Mouse (Mus musculus) intestine, embryonic 15.5 days (tissue): ENCODE measurements around the gene Sema6c. TPM values are rescaled to one million over a fixed set of nuclear protein-coding genes. Genes with fewer than 3 reads are reported as not detected.

Source experiments
- ATAC-seq: fragments of 200-750 bp; cut with Nextera tagmentation; 2 replicates; pipeline ENCODE4 v1.8.0; 2017; ENCODE audit warnings: moderate TSS enrichment, moderate library complexity
- H3K27ac ChIP-seq: fragments of 300-500 bp; sonication (generic); 2 replicates; pipeline ENCODE4 v1.5.1; 2015; ENCODE audit warnings: mild to moderate bottlenecking, inconsistent platforms
- H3K27me3 ChIP-seq: fragments of 300-500 bp; sonication (generic); replicated peaks from 2 replicates; pipeline ENCODE4 v1.6.1; 2015; ENCODE audit warnings: inconsistent platforms
- H3K36me3 ChIP-seq: fragments of 300-500 bp; sonication (generic); 2 replicates; pipeline ENCODE4 v1.6.1; 2015; ENCODE audit warnings: inconsistent platforms
- H3K4me1 ChIP-seq: fragments of 300-500 bp; sonication (generic); replicated peaks from 2 replicates; pipeline ENCODE4 v1.6.1; 2015; ENCODE audit warnings: inconsistent platforms
- H3K4me2 ChIP-seq: fragments of 300-500 bp; sonication (generic); replicated peaks from 2 replicates; pipeline ENCODE4 v1.6.1; 2015; ENCODE audit warnings: mild to moderate bottlenecking, inconsistent platforms
- H3K4me3 ChIP-seq: fragments of 300-500 bp; sonication (generic); replicated peaks from 2 replicates; pipeline ENCODE4 v1.5.1; 2015; ENCODE audit warnings: inconsistent platforms
- H3K9ac ChIP-seq: fragments of 300-500 bp; sonication (generic); 2 replicates; pipeline ENCODE4 v1.6.1; 2015; ENCODE audit warnings: inconsistent platforms
- H3K9me3 ChIP-seq: fragments of 300-500 bp; sonication (generic); 2 replicates; pipeline ENCODE4 v1.6.1; 2016; ENCODE audit warnings: inconsistent platforms
- WGBS: fragments of 180-500 bp; shearing (Covaris S2); methylation state at CpG from one replicate; pipeline ENCODE4 v1.1.7; 2015; 5-methylcytosine and 5-hydroxymethylcytosine counted together
- polyA plus RNA-seq: library from polyadenylated mRNA; unstranded; fragments of >200 nt; fragmentation: Nextera tagmentation; extraction: Ambion mirVana; gene quantifications from 2 replicates; pipeline ENCODE4 v1.2.1, GENCODE M21; 2015

Sema6c gene
- polyA plus RNA-seq, 1 experiment from 2014 or later, result 4.8 TPM

- Histone ChIP-seq H3K27ac (no peak overlapping the region), H3K27me3 (no peaks in the 10 kb centered on the region), H3K4me3 (peak overlapping the region; percentile 70), H3K4me1 (peaks cover 32% of the 10 kb centered on the region), H3K9me3 (no peaks in the 10 kb centered on the region), H3K36me3 (no peaks in the 10 kb centered on the region), H3K9ac (peak overlapping the region; percentile 71), H3K4me2 (peak overlapping the region; percentile 93)
- WGBS, result 24% methylated on average over 8 of the region's 8 CpGs
- ATAC-seq, result peak; percentile 5; the same call in 1 of the 2 replicates
These were observed 708 bp upstream of the Sema6c start for GRCm38 (mm10) chr3:95159511-95159986.

- no peaks in the 10 kb centered on the region for H3K36me3 ChIP-seq
- H3K9me3 ChIP-seq, result no peaks in the 10 kb centered on the region
- H3K9ac ChIP-seq, result peak overlapping the region; percentile 71
- H3K4me3 ChIP-seq, result peak overlapping the region; percentile 70
- 0 out of 2 replicates have a peak, but pooled peaks have one; percentile 6 for ATAC-seq
- WGBS, result 2% methylated on average over 30 of the region's 30 CpGs
- no peak overlapping the region; the same call in 1 of the 2 replicates for H3K27ac ChIP-seq
- peaks cover 32% of the 10 kb centered on the region for H3K4me1 ChIP-seq
- peak overlapping the region; percentile 93 for H3K4me2 ChIP-seq
- no peaks in the 10 kb centered on the region for H3K27me3 ChIP-seq
These were observed 839 bp downstream of the Sema6c start for GRCm38 (mm10) chr3:95161041-95161551.

GRCm38 (mm10) chr3:95161618-95162344 is 1.5 kb downstream of the Sema6c start:
- no peak overlapping the region; the same call in 1 of the 2 replicates for H3K27ac ChIP-seq

GRCm38 (mm10) chr3:95162345-95162628 is 2.0 kb downstream of the Sema6c start:
- Histone ChIP-seq H3K27me3 (no peaks in the 10 kb centered on the region), H3K9me3 (no peaks in the 10 kb centered on the region), H3K36me3 (no peaks in the 10 kb centered on the region), H3K4me3 (no peak overlapping the region), H3K4me2 (peak overlapping the region; percentile 93), H3K4me1 (peaks cover 32% of the 10 kb centered on the region), H3K27ac (no peak overlapping the region), H3K9ac (no peak overlapping the region)
- ATAC-seq, result no peak
- 38% methylated on average over 2 of the region's 2 CpGs for whole genome bisulfite sequencing

More at GRCm38 (mm10) chr3:95161618-95162344, 1.5 kb downstream of the Sema6c start:
- no peaks in the 10 kb centered on the region for H3K9me3 ChIP-seq
- no peaks in the 10 kb centered on the region for H3K36me3 ChIP-seq
- 22% methylated on average over 9 of the region's 9 CpGs for WGBS
- peaks cover 32% of the 10 kb centered on the region for H3K4me1 ChIP-seq
- no peak for ATAC-seq
- H3K4me3 ChIP-seq, result peak overlapping the region; percentile 70
- H3K9ac ChIP-seq, result peak overlapping the region; percentile 71
- H3K27me3 ChIP-seq, result no peaks in the 10 kb centered on the region
- peak overlapping the region; percentile 93 for H3K4me2 ChIP-seq

- H3K9me3 ChIP-seq, result no peaks in the 10 kb centered on the region
- H3K4me1 ChIP-seq, result peaks cover 32% of the 10 kb centered on the region
- ATAC-seq, result no peak
- H3K36me3 ChIP-seq, result no peaks in the 10 kb centered on the region
- no peak overlapping the region for H3K27ac ChIP-seq
- no peaks in the 10 kb centered on the region for H3K27me3 ChIP-seq
- no peak overlapping the region for H3K9ac ChIP-seq
- peak overlapping the region; percentile 93; the same call in 1 of the 2 replicates for H3K4me2 ChIP-seq
- WGBS, result 46% methylated on average over 11 of the region's 11 CpGs
- H3K4me3 ChIP-seq, result no peak overlapping the region
These were observed 3.4 kb downstream of the Sema6c start for GRCm38 (mm10) chr3:95163419-95164255.

DNA sequence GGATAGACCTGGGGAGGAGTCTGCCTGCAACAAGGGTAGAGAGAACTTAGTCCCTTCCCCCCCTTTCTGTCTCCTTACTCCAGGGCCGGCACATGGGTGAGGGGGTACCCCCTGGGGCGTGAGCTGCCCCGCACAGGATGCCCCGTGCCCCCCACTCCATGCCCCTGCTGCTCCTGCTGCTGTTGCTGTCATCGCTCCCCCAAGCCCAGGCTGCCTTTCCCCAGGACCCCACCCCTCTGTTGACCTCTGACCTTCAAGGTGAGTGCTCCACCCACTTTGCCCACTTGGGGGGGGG is 3.9 kb downstream of the Sema6c start:
- WGBS, result 91% methylated on average over 5 of the region's 5 CpGs
- H3K27ac ChIP-seq, result no peak overlapping the region

DNA sequence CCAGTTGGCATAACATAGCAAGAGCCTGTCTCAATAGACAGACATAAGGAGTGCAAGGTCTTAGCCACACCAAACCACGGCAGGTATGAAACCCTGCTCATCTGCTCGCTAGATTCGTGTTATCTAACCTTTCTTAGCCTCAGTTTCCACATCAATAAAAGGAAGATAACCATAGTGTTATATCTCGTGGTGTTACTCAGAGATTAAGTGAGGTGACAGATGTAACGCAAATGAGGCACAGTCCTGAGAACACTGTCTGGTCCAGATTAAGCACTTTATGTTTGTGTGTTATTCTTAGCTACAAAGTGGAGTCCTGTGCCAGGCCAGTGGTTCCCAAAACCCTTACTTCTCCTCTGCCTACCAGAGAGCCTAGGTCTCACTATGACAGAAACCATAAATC is 4.6 kb downstream of the Sema6c start:
- H3K27me3 ChIP-seq, result no peaks in the 10 kb centered on the region
- WGBS, result 74% methylated on average over 5 of the region's 5 CpGs
- peaks cover 32% of the 10 kb centered on the region for H3K4me1 ChIP-seq
- H3K27ac ChIP-seq, result no peak overlapping the region
- no peaks in the 10 kb centered on the region for H3K9me3 ChIP-seq
- ATAC-seq, result no peak
- peaks cover under 1% of the 10 kb centered on the region; the same call in 1 of the 2 replicates for H3K36me3 ChIP-seq
- H3K9ac ChIP-seq, result no peak overlapping the region
- no peak overlapping the region for H3K4me2 ChIP-seq
- H3K4me3 ChIP-seq, result no peak overlapping the region

More for the DNA sequence above, 3.9 kb downstream of the Sema6c start:
- no peak overlapping the region for H3K9ac ChIP-seq
- no peak overlapping the region for H3K4me3 ChIP-seq
- ATAC-seq, result no peak
- H3K36me3 ChIP-seq, result no peaks in the 10 kb centered on the region
- H3K9me3 ChIP-seq, result no peaks in the 10 kb centered on the region
- H3K4me1 ChIP-seq, result peaks cover 32% of the 10 kb centered on the region
- no peak overlapping the region for H3K4me2 ChIP-seq
- H3K27me3 ChIP-seq, result no peaks in the 10 kb centered on the region

DNA sequence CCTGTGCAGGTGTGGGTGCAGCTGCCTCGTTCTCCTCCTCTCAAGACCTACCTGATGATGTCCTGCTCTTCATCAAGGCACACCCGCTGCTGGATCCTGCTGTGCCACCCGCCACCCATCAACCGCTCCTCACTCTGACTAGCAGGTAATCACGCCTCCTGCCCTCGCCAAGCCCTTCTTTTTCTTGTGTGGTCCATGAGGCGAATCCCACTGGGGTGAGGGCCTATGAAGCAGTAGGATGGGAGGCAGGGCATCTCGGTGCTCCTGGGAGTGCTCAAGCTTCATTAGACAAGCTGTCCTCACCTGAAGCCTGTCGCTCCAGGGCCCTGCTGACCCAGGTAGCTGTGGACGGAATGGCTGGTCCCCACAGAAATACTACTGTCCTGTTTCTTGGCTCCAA is 9.7 kb downstream of the Sema6c start:
- no peak for ATAC-seq
- Histone ChIP-seq H3K36me3 (peaks cover 12% of the 10 kb centered on the region; the same call in 1 of the 2 replicates), H3K27me3 (peaks cover 23% of the 10 kb centered on the region), H3K9ac (no peak overlapping the region; the same call in 1 of the 2 replicates), H3K4me1 (0 out of 2 replicates have a peak, but pooled peaks cover 10% of the 10 kb centered on the region), H3K9me3 (no peaks in the 10 kb centered on the region), H3K4me2 (no peak overlapping the region), H3K4me3 (no peak overlapping the region), H3K27ac (no peak overlapping the region)
- WGBS, result 87% methylated on average over 10 of the region's 10 CpGs

DNA sequence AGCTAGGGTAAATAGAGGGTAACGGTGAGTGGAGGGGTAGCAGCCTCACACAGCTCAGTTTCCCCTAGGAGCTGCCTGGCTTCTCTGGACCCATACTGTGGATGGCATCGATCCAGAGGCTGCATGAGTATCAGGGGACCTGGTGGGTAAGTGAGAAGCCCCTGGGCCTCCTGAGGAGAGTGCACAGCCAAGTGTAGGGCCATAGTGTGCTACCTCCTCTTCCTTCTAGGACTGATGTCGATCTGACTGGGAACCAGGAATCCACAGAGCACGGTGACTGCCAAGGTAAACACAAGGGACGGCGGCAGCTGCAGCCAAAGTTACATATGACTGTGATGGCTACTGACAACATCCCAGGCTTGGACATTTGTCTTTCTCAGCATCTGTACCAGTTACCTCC is 10.8 kb downstream of the Sema6c start:
- no peak for ATAC-seq
- Histone ChIP-seq H3K4me3 (no peak overlapping the region), H3K9ac (no peak overlapping the region), H3K27me3 (peaks cover 23% of the 10 kb centered on the region), H3K36me3 (peaks cover 12% of the 10 kb centered on the region; the same call in 1 of the 2 replicates), H3K27ac (no peak overlapping the region), H3K9me3 (no peaks in the 10 kb centered on the region), H3K4me1 (0 out of 2 replicates have a peak, but pooled peaks cover 10% of the 10 kb centered on the region), H3K4me2 (no peak overlapping the region)
- WGBS, result 70% methylated on average over 6 of the region's 6 CpGs

DNA sequence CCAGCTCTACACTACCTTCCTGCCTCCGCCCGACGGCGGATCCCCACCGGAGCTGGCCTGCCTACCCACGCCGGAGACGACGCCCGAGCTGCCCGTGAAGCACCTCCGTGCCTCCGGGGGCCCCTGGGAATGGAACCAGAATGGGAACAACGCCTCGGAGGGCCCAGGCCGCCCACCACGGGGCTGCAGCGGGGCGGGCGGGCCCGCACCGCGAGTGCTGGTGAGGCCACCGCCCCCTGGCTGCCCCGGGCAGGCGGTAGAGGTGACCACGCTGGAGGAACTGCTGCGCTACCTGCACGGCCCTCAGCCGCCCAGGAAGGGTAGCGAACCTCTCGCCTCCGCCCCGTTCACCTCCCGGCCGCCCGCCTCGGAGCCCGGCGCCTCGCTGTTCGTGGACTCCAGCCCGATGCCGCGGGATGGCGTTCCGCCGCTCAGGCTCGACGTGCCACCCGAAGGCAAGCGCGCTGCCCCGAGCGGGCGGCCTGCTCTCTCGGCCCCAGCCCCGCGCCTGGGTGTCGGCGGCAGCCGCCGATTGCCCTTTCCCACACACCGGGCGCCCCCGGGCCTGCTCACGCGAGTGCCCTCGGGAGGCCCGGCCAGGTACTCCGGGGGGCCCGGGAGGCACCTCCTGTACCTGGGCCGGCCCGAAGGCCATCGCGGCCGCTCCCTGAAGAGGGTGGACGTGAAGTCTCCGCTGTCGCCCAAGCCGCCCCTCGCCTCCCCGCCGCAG is 12.4 kb downstream of the Sema6c start:
- peaks cover 12% of the 10 kb centered on the region; the same call in 1 of the 2 replicates for H3K36me3 ChIP-seq
- H3K4me2 ChIP-seq, result peak overlapping the region; percentile 66
- no peak overlapping the region for H3K9ac ChIP-seq
- H3K4me3 ChIP-seq, result peak overlapping the region; percentile 29
- ATAC-seq, result peak; percentile 38; the same call in 1 of the 2 replicates
- H3K9me3 ChIP-seq, result no peaks in the 10 kb centered on the region
- 0 out of 2 replicates have a peak, but pooled peaks cover 10% of the 10 kb centered on the region for H3K4me1 ChIP-seq
- H3K27ac ChIP-seq, result no peak overlapping the region
- H3K27me3 ChIP-seq, result peaks cover 23% of the 10 kb centered on the region
- WGBS, result 40% methylated on average over 84 of the region's 84 CpGs

GRCm38 (mm10) chr3:95173256-95173949 is 13.1 kb downstream of the Sema6c start:
- WGBS, result 15% methylated on average over 58 of the region's 58 CpGs
- Histone ChIP-seq H3K27me3 (peaks cover 23% of the 10 kb centered on the region), H3K9ac (0 out of 2 replicates have a peak overlapping the region, but pooled peaks have one; percentile 9), H3K4me3 (peak overlapping the region; percentile 29), H3K9me3 (no peaks in the 10 kb centered on the region), H3K4me2 (peak overlapping the region; percentile 66), H3K36me3 (peaks cover 12% of the 10 kb centered on the region; the same call in 1 of the 2 replicates), H3K27ac (no peak overlapping the region), H3K4me1 (0 out of 2 replicates have a peak, but pooled peaks cover 10% of the 10 kb centered on the region)
- ATAC-seq, result peak; percentile 40
